Comparison of ENCODE assay signal across 18 mouse cellular contexts in the genomic region with DNA sequence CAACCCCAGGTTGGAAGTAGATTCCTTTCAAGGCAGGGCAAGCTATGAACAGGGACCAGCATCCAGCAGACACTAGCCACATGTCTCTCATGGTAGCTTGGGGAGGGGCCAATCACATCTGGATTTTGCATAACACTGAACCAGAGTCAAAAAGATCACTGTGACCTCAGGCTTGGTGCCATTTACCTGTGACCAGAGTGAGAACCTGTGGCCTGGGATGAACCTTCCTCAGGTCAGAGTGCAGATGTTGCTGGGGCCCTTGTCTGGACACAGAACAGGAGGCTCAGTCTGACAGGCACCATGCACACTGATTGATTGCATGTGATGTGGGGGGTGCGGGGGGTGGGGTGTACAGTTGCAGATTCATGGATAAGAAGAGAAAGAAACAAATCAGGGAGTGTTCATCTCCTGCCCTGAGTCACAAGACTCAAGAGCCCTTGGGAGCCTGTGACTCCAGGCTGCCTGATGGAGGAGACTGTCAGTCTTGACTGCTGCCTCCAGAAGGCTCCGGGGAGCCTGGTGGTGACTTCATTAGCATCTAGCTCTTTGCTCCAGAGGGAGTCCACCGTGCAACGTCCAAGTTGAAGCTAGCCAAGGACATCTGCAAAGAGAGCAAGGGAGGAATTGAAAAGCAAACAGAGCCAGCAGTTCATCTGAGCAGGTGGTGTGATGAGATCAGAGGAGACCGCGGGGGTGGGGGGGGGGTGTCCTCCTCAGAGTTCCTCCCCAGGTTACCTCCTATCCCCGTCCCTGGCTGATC. TPM values are rescaled to one million over a fixed set of nuclear protein-coding genes. Genes with fewer than 3 reads are reported as not detected.
A peak's percentile ranks its signal among the peaks of the same experiment; 100 is the strongest.
DNase-seq lines count a peak whose midpoint lies in the region; ATAC-seq lines count a peak whose summit lies in the region.
"Had no signal": no experiment of that assay in that cellular context is flagged by ENCODE, and none has a peak within 500 bp of the region (broad histone marks: within the 10 kb centered on the region; RNA-seq: fewer than 3 reads in every experiment).

No protein-coding gene starts in this region.

- DNase-seq in kidney, adult 9 months, result peak; percentile 37
- DNase-seq in kidney, adult 11 months, result no peak
- DNase-seq in thymus, postnatal 0 days (ENCODE audit: low spot score), result peak; percentile 34
- DNase-seq in thymus, postnatal 10 days (ENCODE audit: low spot score in 2 of 2), result no peak
- DNase-seq in gastrocnemius, postnatal 14 days, result peak; percentile 34
- peak; percentile 44 for DNase-seq in thymus, postnatal 4 days
- no peak for DNase-seq in adrenal gland, adult (ENCODE audit: inconsistent age in 2 of 2, low spot score in 1 of 2)
- DNase-seq: adrenal gland, postnatal 10 days; B cell, adult 2 months; cerebellum, adult 11 months; forebrain, postnatal 0 days; kidney, postnatal 14 days; lung, postnatal 10 days; right cerebral cortex, postnatal 4 days had no signal

- intact Hi-C loops in gastrocnemius, postnatal 14 days (cut with DNase I; ENCODE audit: low total_unique reads), result no loop called here

- ATAC-seq in megakaryocyte-erythroid progenitor cell, adult 5-6 weeks (replicated peaks; ENCODE audit: low FRiP score, low TSS enrichment, poor library complexity, severe bottlenecking), result no peak
- ATAC-seq: forebrain, postnatal 0 days; midbrain, embryonic 13.5 days had no signal

RNA-seq across cellular contexts. Expression of a gene that starts 3.5 kb away (rescaled TPM):
- polyA plus RNA-seq in thymus, postnatal 0 days (2015; fragmentation: Nextera tagmentation; extraction: Ambion mirVana), result 66.2 and 75.4 TPM in 2 replicates
- total RNA-seq in gastrocnemius, postnatal 14 days (2021), result under 1 TPM in 1 of 2 experiments, not detected in 1; 0.11 TPM
- total RNA-seq in megakaryocyte-erythroid progenitor cell, adult 5-6 weeks (2014; fragmentation: Nextera tagmentation), result 2.1 and 2.6 TPM in 2 replicates
- 0.53 TPM in 1 of 2 replicates, not detected in the other for total RNA-seq in megakaryocyte-erythroid progenitor cell, adult 5-6 weeks (2017)
- total RNA-seq: adrenal gland, postnatal 10 days; megakaryocyte progenitor cell, adult 5-6 weeks had no signal
- polyA plus RNA-seq: liver, embryonic 16.5 days had no signal

RNA-seq across cellular contexts. Expression of a gene that starts 25.9 kb away (rescaled TPM):
- 138 and 142 TPM in 2 replicates for polyA plus RNA-seq in thymus, postnatal 0 days (2015; fragmentation: Nextera tagmentation; extraction: Ambion mirVana)
- total RNA-seq in gastrocnemius, postnatal 14 days (2021), result 10 to 100 TPM; 20.0 to 23.6 TPM
- total RNA-seq in megakaryocyte-erythroid progenitor cell, adult 5-6 weeks (2014; fragmentation: Nextera tagmentation), result 142 and 149 TPM in 2 replicates
- 79.4 and 102 TPM in 2 replicates for total RNA-seq in megakaryocyte-erythroid progenitor cell, adult 5-6 weeks (2017)

RNA-seq across cellular contexts. Expression of a gene that starts 33.9 kb away (rescaled TPM):
- polyA plus RNA-seq in thymus, postnatal 0 days (2015; fragmentation: Nextera tagmentation; extraction: Ambion mirVana), result 7.7 and 8.1 TPM in 2 replicates
- 1 to 10 TPM in 1 of 2 experiments, under 1 TPM in 1; 0.86 to 1.8 TPM for total RNA-seq in gastrocnemius, postnatal 14 days (2021)
- total RNA-seq in megakaryocyte-erythroid progenitor cell, adult 5-6 weeks (2014; fragmentation: Nextera tagmentation), result not detected in 2 replicates
- not detected in 2 replicates for total RNA-seq in megakaryocyte-erythroid progenitor cell, adult 5-6 weeks (2017)
- total RNA-seq: megakaryocyte progenitor cell, adult 5-6 weeks had no signal

RNA-seq across cellular contexts. Expression of a gene that starts 46.3 kb away (rescaled TPM):
- polyA plus RNA-seq in thymus, postnatal 0 days (2015; fragmentation: Nextera tagmentation; extraction: Ambion mirVana), result 144 and 151 TPM in 2 replicates
- 100 to 1,000 TPM; 132 to 175 TPM for total RNA-seq in gastrocnemius, postnatal 14 days (2021)
- 191 and 218 TPM in 2 replicates for total RNA-seq in megakaryocyte-erythroid progenitor cell, adult 5-6 weeks (2014; fragmentation: Nextera tagmentation)
- total RNA-seq in megakaryocyte-erythroid progenitor cell, adult 5-6 weeks (2017), result 38.9 and 116 TPM in 2 replicates

Comparison
In these comparisons a context has a peak if more than half of its experiments do, and no peak if none do; other contexts are left out.
1. DNase-seq: peak in kidney, adult 9 months (single experiment), thymus, postnatal 0 days (single experiment), gastrocnemius, postnatal 14 days (single experiment) and thymus, postnatal 4 days (single experiment); none in kidney, adult 11 months (single experiment), thymus, postnatal 10 days (0 of 2) and adrenal gland, adult (0 of 2).